Mouse (Mus musculus): ENCODE measurements around the gene Dda1.

Dda1 gene

GRCm38 (mm10) chr8:71468001-71468400 is 998 bp upstream of the Dda1 start:
- no peak for DNase-seq (ENCODE audit: low read depth, low spot score)

GRCm38 (mm10) chr8:71469411-71469810 is 412 bp downstream of the Dda1 start:
- peak; percentile 53 for DNase-seq (ENCODE audit: low read depth, low spot score)

- DNase-seq (ENCODE audit: low read depth, low spot score): no peak
Measured at GRCm38 (mm10) chr8:71470146-71470912, 1.3 kb downstream of the Dda1 start.

GRCm38 (mm10) chr8:71470913-71471255 is 1.9 kb downstream of the Dda1 start:
- no peak for DNase-seq (ENCODE audit: low read depth, low spot score)

GRCm38 (mm10) chr8:71471861-71472260 is 2.9 kb downstream of the Dda1 start:
- no peak for DNase-seq (ENCODE audit: low read depth, low spot score)

GRCm38 (mm10) chr8:71472601-71473386 is 3.8 kb downstream of the Dda1 start:
- DNase-seq (ENCODE audit: low read depth, low spot score): no peak

GRCm38 (mm10) chr8:71474344-71474743 is 5.3 kb downstream of the Dda1 start:
- DNase-seq (ENCODE audit: low read depth, low spot score): no peak

- DNase-seq (ENCODE audit: low read depth, low spot score): no peak
Measured at GRCm38 (mm10) chr8:71474785-71475701, 6.0 kb downstream of the Dda1 start.

- DNase-seq (ENCODE audit: low read depth, low spot score): no peak
Measured at GRCm38 (mm10) chr8:71475702-71476075, 6.7 kb downstream of the Dda1 start.

- DNase-seq (ENCODE audit: low read depth, low spot score): peak; percentile 53
Measured at GRCm38 (mm10) chr8:71476099-71476940, 7.3 kb downstream of the Dda1 start.

- DNase-seq (ENCODE audit: low read depth, low spot score): peak; percentile 64
Measured at GRCm38 (mm10) chr8:71477196-71477845, 8.3 kb downstream of the Dda1 start.

- no peak for DNase-seq (ENCODE audit: low read depth, low spot score)
Measured at GRCm38 (mm10) chr8:71478943-71479342, 9.9 kb downstream of the Dda1 start.

GRCm38 (mm10) chr8:71483932-71484331 is 14.9 kb downstream of the Dda1 start:
- peak; percentile 60 for DNase-seq (ENCODE audit: low read depth, low spot score)

GRCm38 (mm10) chr8:71484736-71485135 is 15.7 kb downstream of the Dda1 start:
- no peak for DNase-seq (ENCODE audit: low read depth, low spot score)

- DNase-seq (ENCODE audit: low read depth, low spot score): peak; percentile 90
Measured at GRCm38 (mm10) chr8:71485142-71486135, 16.4 kb downstream of the Dda1 start, which contains the start of gene Ano8. Gene Ano8, minus strand, starts transcription at chr8:71485963.

- DNase-seq (ENCODE audit: low read depth, low spot score): no peak
Measured at GRCm38 (mm10) chr8:71486136-71486529, 17.1 kb downstream of the Dda1 start.

- DNase-seq (ENCODE audit: low read depth, low spot score): peak; percentile 86
Measured at GRCm38 (mm10) chr8:71487691-71488445, 18.9 kb downstream of the Dda1 start, which contains the start of gene Gtpbp3. Gene Gtpbp3, plus strand, starts transcription at chr8:71488103.

GRCm38 (mm10) chr8:71488454-71488853 is 19.5 kb downstream of the Dda1 start:
- peak; percentile 97 for DNase-seq (ENCODE audit: low read depth, low spot score)

Measured in 3T3-L1 (cell line).